Mouse (Mus musculus): ENCODE results near the gene Lrrc4.

DNA sequence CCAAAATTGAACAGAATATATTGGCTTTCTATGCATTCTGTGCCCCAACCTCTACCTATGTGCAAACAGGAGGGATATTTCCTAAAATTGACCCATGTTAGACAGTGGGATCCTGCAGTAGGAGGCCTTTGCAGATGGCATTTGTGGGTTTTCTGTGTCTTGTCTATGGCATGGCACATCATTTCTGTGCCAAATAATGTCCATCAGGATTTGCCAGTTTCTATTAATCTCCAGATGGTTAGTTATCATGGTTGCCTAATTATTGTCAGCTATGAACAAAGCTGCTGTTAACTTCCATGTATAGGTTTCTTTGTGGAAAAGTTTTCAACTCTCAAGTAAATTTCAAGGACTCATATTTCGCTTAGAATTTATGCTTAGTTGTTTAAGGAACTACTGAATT, 164.0 kb downstream of the Lrrc4 start:
- no peak for TF ChIP-seq GATA1 (IDR thresholded peaks at IDR 0.05; ENCODE audit: borderline replicate concordance, low read length)
- no peak for TF ChIP-seq FLI1 (IDR thresholded peaks at IDR 0.05; ENCODE audit: low read length)
